ENCODE assay signal across 35 mouse cellular contexts in the genomic region with DNA sequence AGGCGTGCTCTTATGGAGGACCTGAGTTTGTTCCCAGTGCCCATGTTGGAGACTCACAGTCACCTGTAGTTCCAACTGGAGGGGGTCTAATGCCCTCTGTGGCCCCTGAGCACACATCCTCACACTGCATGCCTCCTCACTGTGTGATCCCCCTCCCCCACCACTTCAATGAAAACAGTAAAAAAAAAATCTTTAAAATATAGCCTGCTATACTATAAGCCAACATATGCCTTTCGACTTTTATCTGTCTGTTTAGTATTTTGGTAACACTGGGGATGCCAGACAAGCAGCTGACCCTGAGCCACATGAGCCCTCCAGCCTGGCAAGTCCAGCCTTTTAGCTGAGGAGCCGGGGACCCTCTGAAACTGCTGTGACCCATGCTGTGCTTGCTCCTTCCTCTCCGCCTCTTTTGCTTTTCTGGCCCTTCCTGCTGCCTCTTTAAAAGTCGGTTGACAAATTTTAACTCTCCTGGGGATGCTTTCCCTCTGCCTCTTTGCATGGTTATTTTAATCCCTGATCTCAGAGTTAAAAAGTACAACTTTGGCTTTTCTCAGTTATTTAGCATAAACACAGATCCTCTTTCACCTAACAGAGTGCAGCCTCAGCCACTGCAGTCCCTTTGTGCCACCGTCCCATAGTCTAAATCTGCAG. TPM values are rescaled to one million over a fixed set of nuclear protein-coding genes. Genes with fewer than 3 reads are reported as not detected.
"Had no signal": no experiment of that assay in that cellular context is flagged by ENCODE, and none has a peak within 500 bp of the region (broad histone marks: within the 10 kb centered on the region; RNA-seq: fewer than 3 reads in every experiment).

No protein-coding gene starts in this region.

- H3K4me3 ChIP-seq: limb, embryonic 10.5 days; limb, embryonic 12.5 days; limb, embryonic 13.5 days; limb, embryonic 15.5 days; liver, embryonic 12.5 days; liver, embryonic 13.5 days; liver, embryonic 15.5 days; lung, embryonic 15.5 days; megakaryocyte, embryonic 14.5 days; midbrain, embryonic 10.5 days; midbrain, embryonic 12.5 days; midbrain, embryonic 13.5 days; midbrain, embryonic 15.5 days; myocyte; neural tube, embryonic 12.5 days had no signal

- H3K27me3 ChIP-seq: liver, embryonic 12.5 days; liver, embryonic 13.5 days; liver, embryonic 15.5 days; midbrain, embryonic 15.5 days; neural tube, embryonic 12.5 days had no signal

- H3K4me1 ChIP-seq: limb, embryonic 10.5 days; limb, embryonic 12.5 days; limb, embryonic 13.5 days; limb, embryonic 15.5 days; lung, embryonic 15.5 days; midbrain, embryonic 12.5 days; neural tube, embryonic 12.5 days had no signal

- DNase-seq: left cerebral cortex, postnatal 4 days; liver; liver, embryonic 13.5 days; liver, postnatal 0 days; lung, adult 18-20 months; lung, adult 2 months; lung, embryonic 14.5 days; lung, postnatal 10 days; lung, postnatal 14 days; lung, postnatal 36 days; lung, postnatal 4 days; midbrain, embryonic 14.5 days had no signal

- H3K36me3 ChIP-seq: limb, embryonic 10.5 days; limb, embryonic 12.5 days; limb, embryonic 13.5 days; limb, embryonic 15.5 days; liver, embryonic 12.5 days; liver, embryonic 13.5 days; liver, embryonic 15.5 days; lung, embryonic 15.5 days; midbrain, embryonic 10.5 days; midbrain, embryonic 12.5 days; midbrain, embryonic 13.5 days; midbrain, embryonic 15.5 days; neural tube, embryonic 12.5 days had no signal

- H3K9ac ChIP-seq: limb, embryonic 12.5 days; limb, embryonic 13.5 days; limb, embryonic 15.5 days; liver, embryonic 12.5 days; liver, embryonic 13.5 days; liver, embryonic 14.5 days; liver, embryonic 15.5 days; liver, postnatal 0 days; lung, embryonic 14.5 days; lung, embryonic 15.5 days; midbrain, embryonic 12.5 days; midbrain, embryonic 13.5 days; midbrain, embryonic 15.5 days; neural tube, embryonic 12.5 days had no signal

- H3K4me2 ChIP-seq: limb, embryonic 12.5 days; limb, embryonic 13.5 days; limb, embryonic 15.5 days; liver, embryonic 11.5 days; liver, embryonic 12.5 days; liver, embryonic 13.5 days; liver, embryonic 15.5 days; lung, embryonic 14.5 days; lung, embryonic 15.5 days; midbrain, embryonic 11.5 days; midbrain, embryonic 12.5 days; midbrain, embryonic 13.5 days; midbrain, embryonic 15.5 days; neural tube, embryonic 12.5 days had no signal

- H3K27ac ChIP-seq: limb, embryonic 10.5 days; limb, embryonic 12.5 days; limb, embryonic 13.5 days; limb, embryonic 15.5 days; liver, embryonic 12.5 days; liver, embryonic 13.5 days; liver, embryonic 14.5 days; liver, embryonic 15.5 days; lung, embryonic 15.5 days; macrophage; midbrain, embryonic 10.5 days; midbrain, embryonic 12.5 days; midbrain, embryonic 13.5 days; midbrain, embryonic 15.5 days; neural tube, embryonic 12.5 days had no signal

- H3K9me3 ChIP-seq: limb, embryonic 10.5 days; limb, embryonic 13.5 days; limb, embryonic 15.5 days; liver, embryonic 12.5 days; liver, embryonic 13.5 days; liver, embryonic 15.5 days; lung, embryonic 15.5 days; midbrain, embryonic 10.5 days; midbrain, embryonic 12.5 days; midbrain, embryonic 13.5 days; midbrain, embryonic 15.5 days; neural tube, embryonic 12.5 days had no signal

RNA-seq across cellular contexts. Expression of gene Cfap46, which starts 18.2 kb away (rescaled TPM):
- total RNA-seq: megakaryocyte progenitor cell, adult 5-6 weeks; megakaryocyte, adult 5-6 weeks; megakaryocyte-erythroid progenitor cell, adult 5-6 weeks; monocyte, adult 5-6 weeks had no signal
- polyA plus RNA-seq: liver, embryonic 11.5 days; liver, embryonic 12.5 days; liver, embryonic 13.5 days; liver, embryonic 14.5 days; liver, embryonic 15.5 days; liver, embryonic 16.5 days; liver, postnatal 0 days; macrophage had no signal
